Mouse (Mus musculus): ENCODE data around the gene Dip2c. TPM values are rescaled to one million over a fixed set of nuclear protein-coding genes. Genes with fewer than 3 reads are reported as not detected.

Gene Dip2c
- total and polyA plus RNA-seq, 3 experiments = not detected

DNA sequence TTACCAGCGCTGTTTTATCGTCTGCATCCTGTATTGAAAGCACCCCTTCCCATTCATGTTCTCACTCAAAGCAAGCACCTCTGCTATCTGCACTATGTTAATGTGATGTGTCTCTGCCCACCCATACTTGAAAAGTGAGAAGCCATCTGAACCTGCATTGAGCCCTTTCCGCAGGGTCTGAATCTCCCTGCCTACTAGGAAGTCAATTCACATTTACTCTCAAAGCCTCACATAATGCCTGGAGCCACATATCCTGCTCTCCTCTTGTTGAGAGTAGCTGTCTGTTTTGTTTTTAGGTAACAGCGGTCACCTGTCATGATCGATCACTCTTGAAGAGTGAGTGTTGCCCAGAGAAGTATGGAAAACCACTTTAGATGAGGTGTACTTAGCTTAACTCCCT lies 2.3 kb downstream of the Dip2c start:
- TF ChIP-seq KAT2A (conservative IDR thresholded peaks at IDR 0.05; ENCODE audit: low read depth, low read length) (no peak), MAZ (IDR thresholded peaks at IDR 0.05; ENCODE audit: low read depth, low read length) (no peak), ZNF384 (IDR thresholded peaks at IDR 0.05; ENCODE audit: low read depth, low read length) (no peak), HCFC1 (IDR thresholded peaks at IDR 0.05; ENCODE audit: low read depth, low read length) (no peak), GATA1 (IDR thresholded peaks at IDR 0.05; ENCODE audit: low read depth, low read length) (no peak), CTCF (IDR thresholded peaks at IDR 0.05 in 2 of 3, conservative IDR thresholded peaks at IDR 0.05 in 1 of 3; ENCODE audit: control insufficient read depth in 1 of 3, insufficient read depth in 1 of 3, low read depth in 2 of 3, low read length in 3 of 3, poor library complexity in 1 of 3, severe bottlenecking in 1 of 3) (no peak), POLR2AphosphoS2 (IDR thresholded peaks at IDR 0.05; ENCODE audit: low read length) (no peak), MAFK (IDR thresholded peaks at IDR 0.05; ENCODE audit: borderline replicate concordance, low read depth, low read length) (no peak), ZMIZ1 (IDR thresholded peaks at IDR 0.05; ENCODE audit: low read depth, low read length) (no peak), ZC3H11A (IDR thresholded peaks at IDR 0.05; ENCODE audit: low read depth, low read length) (no peak), SIN3A (IDR thresholded peaks at IDR 0.05; ENCODE audit: low read length) (no peak), POLR2AphosphoS5 (IDR thresholded peaks at IDR 0.05; ENCODE audit: borderline replicate concordance, low read depth, low read length) (no peak), USF1 (IDR thresholded peaks at IDR 0.05; ENCODE audit: low read depth, low read length) (no peak), TCF12 (IDR thresholded peaks at IDR 0.05; ENCODE audit: low read depth, low read length) (no peak)
- H3K27ac ChIP-seq (ENCODE audit: control insufficient read depth, low read depth, low read length) = no peak overlapping the region
- H3K9ac ChIP-seq (ENCODE audit: control insufficient read depth, low read depth, low read length, poor library complexity, severe bottlenecking) = no peak overlapping the region
- no peak for DNase-seq (ENCODE audit: low read depth, low spot score)
- peaks cover 0 to 1% of the 10 kb centered on the region in 2 experiments; a peak in 2 of 4 replicates for H3K27me3 ChIP-seq (ENCODE audit: control insufficient read depth in 1 of 2, insufficient read depth in 2 of 2, low read length in 2 of 2)
- H3K36me3 ChIP-seq (ENCODE audit: control insufficient read depth in 1 of 2, insufficient read depth in 2 of 2, low read length in 2 of 2) = no peaks in the 10 kb centered on the region
- no peak overlapping the region for H3K4me3 ChIP-seq (ENCODE audit: control insufficient read depth in 1 of 2, insufficient read depth in 1 of 2, low read depth in 2 of 2, low read length in 2 of 2)
- H3K4me1 ChIP-seq (ENCODE audit: control insufficient read depth in 1 of 2, insufficient read depth in 2 of 2, low read length in 2 of 2) = no peaks in the 10 kb centered on the region
- no peaks in the 10 kb centered on the region for H3K9me3 ChIP-seq (replicated peaks; ENCODE audit: insufficient read depth, low read length)
- no peaks in the 10 kb centered on the region for H3K79me2 ChIP-seq (ENCODE audit: control insufficient read depth, insufficient read depth, low read length, poor library complexity)

DNA sequence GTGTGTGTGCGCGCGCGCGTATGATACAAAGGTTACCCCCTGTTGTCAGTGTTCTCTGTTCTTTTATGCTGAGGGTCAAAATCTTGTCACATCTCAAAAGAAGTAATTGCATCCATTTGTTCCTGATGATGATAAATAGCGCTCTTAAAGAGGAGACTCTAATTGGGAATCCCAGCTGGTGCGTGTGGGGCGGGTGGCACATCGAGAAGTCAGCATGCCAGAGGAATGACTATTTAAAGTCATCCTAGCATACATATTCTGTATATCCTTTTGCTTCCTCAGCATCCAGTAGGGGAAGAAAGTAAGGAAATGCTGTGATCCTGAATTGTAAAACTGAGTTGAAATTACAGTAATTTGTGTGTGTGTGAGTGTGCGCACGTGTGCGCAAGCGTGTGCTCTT lies 6.7 kb downstream of the Dip2c start:
- H3K79me2 ChIP-seq (ENCODE audit: control insufficient read depth, insufficient read depth, low read length, poor library complexity) = no peaks in the 10 kb centered on the region
- H3K36me3 ChIP-seq (ENCODE audit: control insufficient read depth in 1 of 2, insufficient read depth in 2 of 2, low read length in 2 of 2) = no peaks in the 10 kb centered on the region
- H3K9ac ChIP-seq (ENCODE audit: control insufficient read depth, low read depth, low read length, poor library complexity, severe bottlenecking) = no peak overlapping the region
- no peak for DNase-seq (ENCODE audit: low read depth, low spot score)
- TF ChIP-seq ETS1 (IDR thresholded peaks at IDR 0.05; ENCODE audit: low read depth, low read length) (no peak), ELF1 (IDR thresholded peaks at IDR 0.05; ENCODE audit: low read depth, low read length) (no peak), USF1 (IDR thresholded peaks at IDR 0.05; ENCODE audit: low read depth, low read length) (no peak), ZC3H11A (IDR thresholded peaks at IDR 0.05; ENCODE audit: low read depth, low read length) (no peak), SMC3 (IDR thresholded peaks at IDR 0.05; ENCODE audit: low read depth, low read length) (no peak)
- no peak overlapping the region for H3K4me3 ChIP-seq (ENCODE audit: control insufficient read depth in 1 of 2, insufficient read depth in 1 of 2, low read depth in 2 of 2, low read length in 2 of 2)
- no peaks in the 10 kb centered on the region for H3K9me3 ChIP-seq (replicated peaks; ENCODE audit: insufficient read depth, low read length)
- H3K27me3 ChIP-seq (ENCODE audit: control insufficient read depth in 1 of 2, insufficient read depth in 2 of 2, low read length in 2 of 2) = peaks cover 0 to 3% of the 10 kb centered on the region in 2 experiments; a peak in 2 of 4 replicates
- H3K27ac ChIP-seq (ENCODE audit: control insufficient read depth, low read depth, low read length) = no peak overlapping the region
- H3K4me1 ChIP-seq (ENCODE audit: control insufficient read depth in 1 of 2, insufficient read depth in 2 of 2, low read length in 2 of 2) = no peaks in the 10 kb centered on the region
